Mouse (Mus musculus) liver, adult 2 months (tissue): ENCODE data around the gene Aplnr. TPM values are rescaled to one million over a fixed set of nuclear protein-coding genes. Genes with fewer than 3 reads are reported as not detected.

Experiments used
- DNase-seq: peaks from one replicate; pipeline ENCODE4 v3.0.0-alpha.2; 2011; ENCODE audit warnings: low read depth, low spot score; ENCODE audit errors: extremely low read depth
- H3K27ac ChIP-seq: fragments of 200-500 bp; replicated peaks from 2 replicates; pipeline ENCODE4 v1.5.1; 2012; ENCODE audit warnings: low read depth, mild to moderate bottlenecking, control low read depth, inconsistent platforms, low read length; ENCODE audit not compliant: insufficient read depth
- H3K27me3 ChIP-seq: fragments of 200-500 bp; 2 replicates; pipeline ENCODE4 v1.6.1; 2012; ENCODE audit warnings: mild to moderate bottlenecking, moderate library complexity, low read length, inconsistent platforms; ENCODE audit not compliant: control insufficient read depth, insufficient read depth
- H3K36me3 ChIP-seq: fragments of 200-500 bp; 2 replicates; pipeline ENCODE4 v1.6.1; 2012; ENCODE audit warnings: low read length, inconsistent platforms; ENCODE audit not compliant: control insufficient read depth, insufficient read depth
- H3K4me1 ChIP-seq: fragments of 200-500 bp; 2 replicates; pipeline ENCODE4 v1.6.1; 2011; ENCODE audit warnings: low read length; ENCODE audit not compliant: control insufficient read depth, insufficient read depth
- H3K4me3 ChIP-seq: fragments of 200-500 bp; 2 replicates; pipeline ENCODE4 v1.5.1; 2011; ENCODE audit warnings: low read depth, mild to moderate bottlenecking, control low read depth, low read length, moderate library complexity; ENCODE audit not compliant: insufficient read depth
- H3K79me2 ChIP-seq: fragments of 200-500 bp; 2 replicates; pipeline ENCODE4 v1.6.1; 2012; ENCODE audit warnings: inconsistent platforms, mild to moderate bottlenecking, low read length, moderate library complexity; ENCODE audit not compliant: control insufficient read depth, insufficient read depth
- H3K9ac ChIP-seq: fragments of 200-500 bp; 2 replicates; pipeline ENCODE4 v1.6.1; 2012; ENCODE audit warnings: low read depth, mild to moderate bottlenecking, control low read depth, inconsistent platforms, low read length
- CTCF ChIP-seq: fragments of 200-500 bp; IDR thresholded peaks from 2 replicates; pipeline ENCODE4 v1.5.1; 2011; ENCODE audit warnings: low read depth, low read length, control low read depth
- POLR2A ChIP-seq: fragments of 200-500 bp; IDR thresholded peaks from 2 replicates; pipeline ENCODE4 v1.6.1; 2011; ENCODE audit warnings: low read length, control low read depth; ENCODE audit not compliant: insufficient read depth; ENCODE audit errors: extremely low read depth
- WGBS: fragments of 180-500 bp; shearing (Covaris S2); methylation state at CpG from one replicate; pipeline ENCODE4 v1.1.7; 2018; 5-methylcytosine and 5-hydroxymethylcytosine counted together
- polyA plus RNA-seq: library from polyadenylated mRNA; depleted of rRNA; stranded (reverse); fragments of >200 nt; gene quantifications from 2 replicates; pipeline ENCODE4 v1.2.3, GENCODE M21; 2012
- total RNA-seq: library from RNA; depleted of rRNA; stranded (reverse); fragments of >200 nt; gene quantifications from 2 replicates; pipeline ENCODE4 v1.2.3, GENCODE M21; 2014

Aplnr gene
- total and polyA plus RNA-seq, 2 experiments = 0.06 to 0.09 TPM

DNA sequence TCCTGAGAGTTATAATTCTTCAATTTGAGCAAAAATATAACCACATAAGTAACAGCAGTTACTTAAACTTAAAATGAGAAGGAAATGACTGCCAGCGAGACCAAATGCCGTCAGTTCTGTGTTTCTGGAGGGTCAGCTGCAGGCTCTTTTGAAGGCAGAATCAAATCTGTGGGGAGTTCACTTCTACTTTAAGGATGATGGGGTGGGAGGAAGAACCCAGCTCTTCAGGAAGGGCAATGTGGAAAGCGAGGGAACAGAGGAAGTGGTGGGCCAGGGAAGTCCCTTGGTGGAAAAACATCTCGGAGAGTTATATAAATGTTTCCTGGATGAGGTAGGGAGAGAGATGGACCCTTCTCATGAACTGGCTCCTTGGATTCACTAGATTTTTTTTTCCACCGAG lies 20.1 kb downstream of the Aplnr start:
- 83% methylated on average over 5 of the region's 5 CpGs for WGBS
- DNase-seq = no peak
- Histone ChIP-seq H3K27ac (no peak overlapping the region), H3K36me3 (no peaks in the 10 kb centered on the region), H3K4me3 (no peak overlapping the region), H3K79me2 (no peaks in the 10 kb centered on the region), H3K27me3 (no peaks in the 10 kb centered on the region), H3K4me1 (no peaks in the 10 kb centered on the region), H3K9ac (no peak overlapping the region)
- TF ChIP-seq POLR2A = no peak
- TF ChIP-seq CTCF = no peak

- TF ChIP-seq CTCF (no peak), POLR2A (no peak)
- WGBS = 81% methylated on average over 3 of the region's 3 CpGs
- no peak overlapping the region for H3K27ac ChIP-seq
These were observed 21.4 kb downstream of the Aplnr start for GRCm38 (mm10) chr2:85157382-85157781.

GRCm38 (mm10) chr2:85160901-85161637 lies 25.0 kb downstream of the Aplnr start:
- Histone ChIP-seq H3K36me3 (no peaks in the 10 kb centered on the region), H3K9ac (no peak overlapping the region), H3K4me1 (no peaks in the 10 kb centered on the region), H3K79me2 (no peaks in the 10 kb centered on the region), H3K27ac (no peak overlapping the region), H3K4me3 (no peak overlapping the region), H3K27me3 (no peaks in the 10 kb centered on the region)
- 81% methylated on average over 4 of the region's 4 CpGs for WGBS
- DNase-seq = no peak
- TF ChIP-seq POLR2A (no peak), CTCF (no peak)

More at GRCm38 (mm10) chr2:85157382-85157781, 21.4 kb downstream of the Aplnr start:
- Histone ChIP-seq H3K79me2 (no peaks in the 10 kb centered on the region), H3K4me3 (no peak overlapping the region), H3K27me3 (no peaks in the 10 kb centered on the region), H3K36me3 (no peaks in the 10 kb centered on the region), H3K9ac (no peak overlapping the region), H3K4me1 (no peaks in the 10 kb centered on the region)
- no peak for DNase-seq

DNA sequence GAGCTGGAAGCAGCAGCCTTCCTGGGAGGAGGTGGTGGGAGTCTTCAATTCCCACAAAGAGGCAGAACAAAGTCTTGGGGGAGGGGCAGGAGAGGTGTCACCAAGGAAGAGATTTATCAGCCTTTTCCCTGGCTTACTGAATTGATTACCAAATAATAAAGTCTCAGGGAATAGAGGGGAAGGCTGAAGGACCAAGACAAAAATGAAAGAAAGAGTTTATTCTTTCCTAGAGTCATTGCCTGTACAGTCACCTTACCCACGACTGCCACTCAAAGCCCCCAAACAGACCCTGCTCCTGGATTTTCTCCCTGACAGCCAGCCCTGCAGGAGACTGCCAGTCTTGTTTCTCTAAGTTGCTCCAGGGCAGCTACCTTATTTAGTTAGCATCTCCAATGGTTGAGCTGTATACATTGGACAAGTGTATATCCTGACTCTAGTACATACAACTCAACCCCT lies 25.6 kb downstream of the Aplnr start:
- no peak for TF ChIP-seq CTCF
- TF ChIP-seq POLR2A = no peak
- WGBS = 55% methylated on average over 1 of the region's 1 CpGs
- DNase-seq = no peak
- no peaks in the 10 kb centered on the region for H3K4me1 ChIP-seq
- no peak overlapping the region for H3K9ac ChIP-seq
- H3K36me3 ChIP-seq = no peaks in the 10 kb centered on the region
- H3K4me3 ChIP-seq = no peak overlapping the region
- H3K27me3 ChIP-seq = no peaks in the 10 kb centered on the region
- H3K27ac ChIP-seq = no peak overlapping the region
- no peaks in the 10 kb centered on the region for H3K79me2 ChIP-seq

DNA sequence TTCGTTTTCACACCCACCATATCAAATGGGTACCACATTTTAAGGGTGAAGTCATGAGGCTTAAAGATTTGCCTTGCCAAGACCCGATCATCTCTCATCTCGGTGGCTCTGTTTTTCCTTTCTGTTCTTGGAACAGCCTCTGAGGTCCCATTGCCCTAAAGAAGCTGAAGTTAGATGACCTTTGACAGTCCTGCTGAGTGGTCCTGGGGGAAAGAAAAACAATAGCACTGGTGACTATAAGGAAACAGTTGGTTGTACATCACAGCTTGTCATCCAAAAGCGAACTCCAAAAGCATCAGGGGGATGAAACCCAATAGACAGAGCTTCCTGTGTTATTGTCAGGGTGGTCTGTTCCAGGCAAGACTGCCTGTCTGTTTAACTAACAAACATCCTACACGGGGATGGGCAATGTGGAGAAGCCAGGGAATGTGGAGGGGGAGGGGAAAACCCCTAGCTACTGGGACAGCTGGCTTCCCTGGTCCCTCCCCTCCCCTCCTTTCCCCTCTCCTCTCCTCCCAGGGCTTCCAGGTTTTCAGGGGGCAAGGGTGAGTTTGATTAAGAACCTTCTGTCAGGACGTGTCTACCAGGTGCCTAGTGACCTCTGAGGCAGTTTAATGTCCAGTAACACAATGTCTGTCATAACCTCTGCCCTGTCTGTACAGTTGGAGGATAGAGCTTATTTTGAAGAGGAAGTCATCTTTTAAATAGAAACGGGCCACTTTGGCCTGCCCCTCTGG lies 27.5 kb downstream of the Aplnr start:
- Histone ChIP-seq H3K4me1 (no peaks in the 10 kb centered on the region), H3K9ac (no peak overlapping the region), H3K27ac (no peak overlapping the region), H3K4me3 (no peak overlapping the region), H3K79me2 (no peaks in the 10 kb centered on the region), H3K36me3 (no peaks in the 10 kb centered on the region), H3K27me3 (no peaks in the 10 kb centered on the region)
- WGBS = 46% methylated on average over 7 of the region's 7 CpGs
- TF ChIP-seq POLR2A (no peak), CTCF (no peak)
- no peak for DNase-seq

- H3K79me2 ChIP-seq = no peaks in the 10 kb centered on the region
- no peak for TF ChIP-seq CTCF
- no peak for TF ChIP-seq POLR2A
- DNase-seq = no peak
- no peak overlapping the region for H3K27ac ChIP-seq
- H3K27me3 ChIP-seq = no peaks in the 10 kb centered on the region
- H3K4me3 ChIP-seq = no peak overlapping the region
- H3K9ac ChIP-seq = no peak overlapping the region
- H3K4me1 ChIP-seq = no peaks in the 10 kb centered on the region
- WGBS = 56% methylated on average over 1 of the region's 1 CpGs
- no peaks in the 10 kb centered on the region for H3K36me3 ChIP-seq
These were observed 31.6 kb downstream of the Aplnr start for GRCm38 (mm10) chr2:85167624-85168023.
